Mouse (Mus musculus) MEL (cell line): ENCODE results near the gene Agmat. TPM values are rescaled to one million over a fixed set of nuclear protein-coding genes. Genes with fewer than 3 reads are reported as not detected.

ENCODE experiments used
- DNase-seq: peaks from one replicate; pipeline ENCODE4 v3.0.0; 2011; ENCODE audit warnings: low read depth, low spot score
- H3K27ac ChIP-seq: 2 replicates; pipeline ENCODE4 v1.5.1; 2012; ENCODE audit warnings: low read depth, mild to moderate bottlenecking, control low read depth, low read length, moderate library complexity; ENCODE audit not compliant: control insufficient read depth
- H3K27me3 ChIP-seq, 2 experiments: fragments of 150-350 bp in 1 of 2; sonication (generic) in 1 of 2; 2 replicates each; pipeline ENCODE4 v1.6.1; 2012; ENCODE audit warnings: low read length in 2 of 2, mild to moderate bottlenecking in 2 of 2, improper control_type of control experiment in 1 of 2, moderate library complexity in 1 of 2; ENCODE audit not compliant: insufficient read depth in 2 of 2, control insufficient read depth in 1 of 2
- H3K36me3 ChIP-seq, 2 experiments: 2 replicates each; pipeline ENCODE4 v1.6.1; 2012 to 2014; ENCODE audit warnings: low read length in 2 of 2, improper control_type of control experiment in 1 of 2, inconsistent platforms in 1 of 2, mild to moderate bottlenecking in 1 of 2; ENCODE audit not compliant: insufficient read depth in 2 of 2, control insufficient read depth in 1 of 2
- H3K4me1 ChIP-seq, 2 experiments: fragments of 150-350 bp in 1 of 2; sonication (generic) in 1 of 2; 2 replicates each; pipeline ENCODE4 v1.6.1; 2012; ENCODE audit warnings: low read length in 2 of 2, improper control_type of control experiment in 1 of 2, mild to moderate bottlenecking in 1 of 2; ENCODE audit not compliant: insufficient read depth in 2 of 2, control insufficient read depth in 1 of 2
- H3K4me3 ChIP-seq, 2 experiments: fragments of 150-350 bp in 1 of 2; sonication (generic) in 1 of 2; 2 replicates each; pipeline ENCODE4 v1.5.1; 2012; ENCODE audit warnings: low read depth in 2 of 2, low read length in 2 of 2, mild to moderate bottlenecking in 2 of 2, moderate library complexity in 2 of 2, control low read depth in 1 of 2, improper control_type of control experiment in 1 of 2; ENCODE audit not compliant: control insufficient read depth in 1 of 2, insufficient read depth in 1 of 2
- H3K79me2 ChIP-seq: 2 replicates; pipeline ENCODE4 v1.6.1; 2012; ENCODE audit warnings: mild to moderate bottlenecking, low read length, moderate library complexity; ENCODE audit not compliant: control insufficient read depth, poor library complexity, insufficient read depth
- H3K9ac ChIP-seq: 2 replicates; pipeline ENCODE4 v1.6.1; 2012; ENCODE audit warnings: low read depth, mild to moderate bottlenecking, control low read depth, low read length, moderate library complexity; ENCODE audit not compliant: control insufficient read depth, poor library complexity, severe bottlenecking
- H3K9me3 ChIP-seq: fragments of 150-350 bp; sonication (generic); replicated peaks from 2 replicates; pipeline ENCODE4 v1.6.1; 2012; ENCODE audit warnings: mild to moderate bottlenecking, low read length, improper control_type of control experiment, moderate library complexity; ENCODE audit not compliant: insufficient read depth
- BHLHE40 ChIP-seq: IDR thresholded peaks from 2 replicates; pipeline ENCODE4 v1.6.1; 2012; ENCODE audit warnings: low read depth, mild to moderate bottlenecking, inconsistent platforms, low read length, improper control_type of control experiment, borderline replicate concordance
- CHD2 ChIP-seq: IDR thresholded peaks from 2 replicates; pipeline ENCODE4 v1.6.1; 2011; ENCODE audit warnings: low read length, improper control_type of control experiment
- E2F4 ChIP-seq: IDR thresholded peaks from 2 replicates; pipeline ENCODE4 v1.6.1; 2011; ENCODE audit warnings: low read depth, low read length, improper control_type of control experiment, borderline replicate concordance
- ELF1 ChIP-seq: IDR thresholded peaks from 2 replicates; pipeline ENCODE4 v1.6.1; 2014; ENCODE audit warnings: low read depth, mild to moderate bottlenecking, inconsistent platforms, low read length, improper control_type of control experiment, moderate library complexity
- EP300 ChIP-seq, 2 experiments: IDR thresholded peaks; 2 replicates each; pipeline ENCODE4 v1.6.1; 2011; ENCODE audit warnings: improper control_type of control experiment in 2 of 2, low read length in 2 of 2, low read depth in 1 of 2, mild to moderate bottlenecking in 1 of 2
- HCFC1 ChIP-seq: IDR thresholded peaks from 2 replicates; pipeline ENCODE4 v1.6.1; 2012; ENCODE audit warnings: low read depth, mild to moderate bottlenecking, inconsistent platforms, low read length, improper control_type of control experiment, moderate library complexity
- KAT2A ChIP-seq: conservative IDR thresholded peaks from 2 replicates; pipeline ENCODE4 v1.6.1; 2012; ENCODE audit warnings: low read depth, low read length, improper control_type of control experiment, inconsistent platforms
- MAFK ChIP-seq: IDR thresholded peaks from 2 replicates; pipeline ENCODE4 v1.6.1; 2011; ENCODE audit warnings: low read depth, mild to moderate bottlenecking, low read length, improper control_type of control experiment, borderline replicate concordance
- MAX ChIP-seq: IDR thresholded peaks from 2 replicates; pipeline ENCODE4 v1.6.1; 2011; ENCODE audit warnings: low read length, improper control_type of control experiment
- MXI1 ChIP-seq: IDR thresholded peaks from 2 replicates; pipeline ENCODE4 v1.6.1; 2011; ENCODE audit warnings: mild to moderate bottlenecking, low read depth, low read length, improper control_type of control experiment
- MYB ChIP-seq: IDR thresholded peaks from 2 replicates; pipeline ENCODE4 v1.6.1; 2011; ENCODE audit warnings: mild to moderate bottlenecking, low read depth, low read length, improper control_type of control experiment
- MYC ChIP-seq: IDR thresholded peaks from 2 replicates; pipeline ENCODE4 v1.6.1; 2011; ENCODE audit warnings: low read depth, mild to moderate bottlenecking, low read length, improper control_type of control experiment, moderate library complexity
- NELFE ChIP-seq: IDR thresholded peaks from 2 replicates; pipeline ENCODE4 v1.6.1; 2011; ENCODE audit warnings: low read depth, low read length, improper control_type of control experiment
- NRF1 ChIP-seq: IDR thresholded peaks from 2 replicates; pipeline ENCODE4 v1.6.1; 2014; ENCODE audit warnings: low read depth, mild to moderate bottlenecking, inconsistent platforms, low read length, improper control_type of control experiment, moderate library complexity; ENCODE audit not compliant: poor library complexity, insufficient read depth, severe bottlenecking
- POLR2A ChIP-seq, 2 experiments: IDR thresholded peaks; 2 replicates each; pipeline ENCODE4 v1.6.1; 2011 to 2012; ENCODE audit warnings: low read length in 2 of 2, mild to moderate bottlenecking in 2 of 2, control low read depth in 1 of 2, improper control_type of control experiment in 1 of 2, low read depth in 1 of 2, moderate library complexity in 1 of 2; ENCODE audit not compliant: control insufficient read depth in 1 of 2, insufficient read depth in 1 of 2, poor library complexity in 1 of 2
- POLR2AphosphoS5 ChIP-seq: IDR thresholded peaks from 2 replicates; pipeline ENCODE4 v1.6.1; 2012; ENCODE audit warnings: low read depth, borderline replicate concordance, mild to moderate bottlenecking, inconsistent platforms, low read length, moderate library complexity, mixed read lengths
- RCOR1 ChIP-seq: IDR thresholded peaks from 2 replicates; pipeline ENCODE4 v1.6.1; 2012; ENCODE audit warnings: low read depth, mild to moderate bottlenecking, inconsistent platforms, low read length, improper control_type of control experiment
- SIN3A ChIP-seq: IDR thresholded peaks from 2 replicates; pipeline ENCODE4 v1.6.1; 2012; ENCODE audit warnings: low read length, improper control_type of control experiment, inconsistent platforms
- SMC3 ChIP-seq: IDR thresholded peaks from 2 replicates; pipeline ENCODE4 v1.6.1; 2011; ENCODE audit warnings: low read depth, low read length, improper control_type of control experiment
- TAL1 ChIP-seq: IDR thresholded peaks from 2 replicates; pipeline ENCODE4 v1.6.1; 2012; ENCODE audit warnings: mild to moderate bottlenecking, inconsistent platforms, low read length, moderate library complexity, mixed read lengths
- TBP ChIP-seq: IDR thresholded peaks from 2 replicates; pipeline ENCODE4 v1.8.0; 2011; ENCODE audit warnings: low read depth, low read length, improper control_type of control experiment
- TCF12 ChIP-seq: IDR thresholded peaks from 2 replicates; pipeline ENCODE4 v1.6.1; 2014; ENCODE audit warnings: low read depth, mild to moderate bottlenecking, inconsistent platforms, low read length, improper control_type of control experiment, moderate library complexity
- USF1 ChIP-seq: IDR thresholded peaks from 2 replicates; pipeline ENCODE4 v1.6.1; 2014; ENCODE audit warnings: low read depth, mild to moderate bottlenecking, inconsistent platforms, low read length, improper control_type of control experiment, moderate library complexity
- USF2 ChIP-seq, 2 experiments: IDR thresholded peaks; 2 replicates each; pipeline ENCODE4 v1.6.1; 2011 to 2012; ENCODE audit warnings: improper control_type of control experiment in 2 of 2, low read length in 2 of 2, borderline replicate concordance in 1 of 2, inconsistent platforms in 1 of 2, low read depth in 1 of 2, mild to moderate bottlenecking in 1 of 2; ENCODE audit not compliant: insufficient read depth in 1 of 2
- ZC3H11A ChIP-seq: IDR thresholded peaks from 2 replicates; pipeline ENCODE4 v1.6.1; 2012; ENCODE audit warnings: low read depth, mild to moderate bottlenecking, inconsistent platforms, low read length, improper control_type of control experiment
- ZNF384 ChIP-seq: IDR thresholded peaks from 2 replicates; pipeline ENCODE4 v1.6.1; 2012; ENCODE audit warnings: low read depth, mild to moderate bottlenecking, inconsistent platforms, low read length, improper control_type of control experiment
- polyA plus RNA-seq, 2 experiments: library from polyadenylated mRNA; stranded (reverse) in 1 of 2; unstranded in 1 of 2; fragments of >175 nt in 1 of 2; fragments of >200 nt in 1 of 2; gene quantifications; 2 replicates each; pipeline versions ENCODE4 v1.2.1 to v1.2.4; 2012; ENCODE audit warnings: low replicate concordance in 2 of 2, low read depth in 1 of 2; ENCODE audit not compliant: insufficient read length in 2 of 2, insufficient read depth in 1 of 2, missing spikeins in 1 of 2
- total RNA-seq: library from RNA; depleted of rRNA; stranded (reverse); fragments of 300-350 nt; gene quantifications from 2 replicates; pipeline ENCODE4 v1.2.3, GENCODE M21; 2012

Agmat gene
- total and polyA plus RNA-seq, 3 experiments: 0.07 to 0.12 TPM; not detected in 1

- no peaks in the 10 kb centered on the region for H3K79me2 ChIP-seq
- H3K27me3 ChIP-seq: peaks cover 0 to 5% of the 10 kb centered on the region in 2 experiments; a peak in 2 of 4 replicates
- H3K36me3 ChIP-seq: peaks cover 0 to 6% of the 10 kb centered on the region in 2 experiments; a peak in 2 of 4 replicates
- no peak overlapping the region for H3K27ac ChIP-seq
- DNase-seq: no peak
- no peaks in the 10 kb centered on the region for H3K9me3 ChIP-seq
- no peak overlapping the region for H3K4me3 ChIP-seq
- TF ChIP-seq USF2 (IDR thresholded peaks at IDR 0.05; ENCODE audit: borderline replicate concordance in 1 of 2, insufficient read depth in 1 of 2, low read depth in 1 of 2, low read length in 2 of 2) (no peak), TBP (no peak), MYC (no peak), BHLHE40 (no peak), MYB (no peak), NRF1 (no peak), POLR2AphosphoS5 (no peak), ZNF384 (no peak), TAL1 (no peak), ELF1 (no peak), E2F4 (no peak), SMC3 (no peak), USF1 (no peak), ZC3H11A (no peak)
- H3K4me1 ChIP-seq: peaks cover 2 to 26% of the 10 kb centered on the region in 2 experiments; a peak in 2 of 4 replicates
- H3K9ac ChIP-seq: no peak overlapping the region
Observed at GRCm38 (mm10) chr4:141729266-141729665, 17.2 kb upstream of the Agmat start.

GRCm38 (mm10) chr4:141730401-141730800 is 16.1 kb upstream of the Agmat start:
- H3K27me3 ChIP-seq: peaks cover 0 to 5% of the 10 kb centered on the region in 2 experiments; a peak in 2 of 4 replicates
- peaks cover 0 to 6% of the 10 kb centered on the region in 2 experiments; a peak in 2 of 4 replicates for H3K36me3 ChIP-seq
- no peaks in the 10 kb centered on the region for H3K79me2 ChIP-seq
- no peak overlapping the region for H3K4me3 ChIP-seq
- TF ChIP-seq EP300 (IDR thresholded peaks at IDR 0.05; ENCODE audit: low read depth in 1 of 2, low read length in 2 of 2): no peak
- TF ChIP-seq POLR2A (IDR thresholded peaks at IDR 0.05; ENCODE audit: control insufficient read depth in 1 of 2, insufficient read depth in 1 of 2, low read depth in 1 of 2, low read length in 2 of 2, poor library complexity in 1 of 2): no peak
- TF ChIP-seq HCFC1: no peak
- no peak for TF ChIP-seq RCOR1
- no peak for TF ChIP-seq USF1
- TF ChIP-seq E2F4: no peak
- no peak for TF ChIP-seq MAX
- TF ChIP-seq SIN3A: no peak
- no peak for TF ChIP-seq TCF12
- TF ChIP-seq TAL1: no peak
- no peak for TF ChIP-seq BHLHE40
- TF ChIP-seq MYC: no peak
- no peak for TF ChIP-seq NELFE
- TF ChIP-seq MXI1: no peak
- TF ChIP-seq KAT2A: no peak
- no peak for TF ChIP-seq MAFK
- no peak for TF ChIP-seq CHD2
- DNase-seq: no peak
- no peak overlapping the region for H3K27ac ChIP-seq
- no peak overlapping the region for H3K9ac ChIP-seq
- no peaks in the 10 kb centered on the region for H3K9me3 ChIP-seq
- H3K4me1 ChIP-seq: peaks cover 1 to 15% of the 10 kb centered on the region in 2 experiments; a peak in 2 of 4 replicates
